Mouse (Mus musculus): Measurements from ENCODE around the gene Trak1.
"Not testable (repeated sequence)": the region's sequence is repeated elsewhere in the genome, so short reads cannot be mapped to it uniquely, and the experiment has no call there.

DNA sequence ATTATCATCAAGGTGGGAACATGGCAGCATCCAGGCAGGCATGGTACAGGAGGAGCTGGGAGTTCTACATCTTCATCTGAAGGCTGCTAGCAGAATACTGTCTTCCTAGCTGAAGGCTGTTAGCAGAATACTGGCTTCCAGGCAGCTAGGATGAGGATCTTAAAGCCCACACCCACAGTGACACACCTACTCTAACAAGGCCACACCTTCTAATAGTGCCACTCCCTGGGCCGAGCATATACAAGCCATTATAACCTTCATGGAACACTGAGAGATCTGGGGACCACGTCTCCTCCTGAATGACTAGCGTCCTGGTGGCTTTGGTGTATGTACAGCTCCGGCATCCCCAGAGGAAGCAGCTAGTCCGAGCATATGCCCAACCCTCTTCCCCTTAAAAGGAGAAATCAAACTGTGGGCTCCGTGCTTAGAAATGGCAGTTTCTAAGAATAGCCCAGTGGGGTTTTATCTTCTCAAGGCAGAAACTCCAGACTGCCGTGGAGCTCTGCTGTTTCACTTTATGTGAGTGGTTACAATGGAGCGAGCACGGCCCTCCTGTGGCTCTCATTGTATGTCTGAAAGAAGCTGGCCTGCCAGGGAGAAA is 155.1 kb downstream of the Trak1 start:
- not testable (repeated sequence) for TF ChIP-seq CTCF (IDR thresholded peaks at IDR 0.05; ENCODE audit: low read depth, low read length); POLR2A (IDR thresholded peaks at IDR 0.05; ENCODE audit: borderline replicate concordance, low read depth, low read length)
